Mouse (Mus musculus): ENCODE measurements at regions not wholly inside any gene's neighbourhood (a gene's known extent, or its start where the extent isn't known, plus 50 kb on each side); places are given as distances from the start of the nearest gene placed in this dataset.

- H3K4me1 ChIP-seq (ENCODE audit: control insufficient read depth, insufficient read depth, low read length): no peaks in the 10 kb centered on the region
- TF ChIP-seq CTCF (IDR thresholded peaks at IDR 0.05; ENCODE audit: extremely low read depth, insufficient read depth, low read length): no peak
- TF ChIP-seq POLR2A (IDR thresholded peaks at IDR 0.05; ENCODE audit: extremely low read depth, insufficient read depth, low read length): no peak
- no peak overlapping the region for H3K27ac ChIP-seq (ENCODE audit: insufficient read depth, low read length)
- H3K4me3 ChIP-seq (ENCODE audit: insufficient read depth, low read length): no peak overlapping the region
These were observed 109.5 kb downstream of the Gja1 start for GRCm38 (mm10) chr10:56486584-56486983.

- Histone ChIP-seq H3K4me3 (ENCODE audit: insufficient read depth, low read length) (no peak overlapping the region), H3K4me1 (ENCODE audit: control insufficient read depth, insufficient read depth, low read length) (no peaks in the 10 kb centered on the region), H3K27ac (ENCODE audit: insufficient read depth, low read length) (no peak overlapping the region)
- TF ChIP-seq CTCF (IDR thresholded peaks at IDR 0.05; ENCODE audit: extremely low read depth, insufficient read depth, low read length) (no peak), POLR2A (IDR thresholded peaks at IDR 0.05; ENCODE audit: extremely low read depth, insufficient read depth, low read length) (no peak)
These were observed 116.3 kb downstream of the Gja1 start for GRCm38 (mm10) chr10:56493461-56493860.

GRCm38 (mm10) chr10:56495352-56495751, 118.2 kb downstream of the Gja1 start:
- TF ChIP-seq POLR2A (IDR thresholded peaks at IDR 0.05; ENCODE audit: extremely low read depth, insufficient read depth, low read length): no peak
- no peak for TF ChIP-seq CTCF (IDR thresholded peaks at IDR 0.05; ENCODE audit: extremely low read depth, insufficient read depth, low read length)
- Histone ChIP-seq H3K27ac (ENCODE audit: insufficient read depth, low read length) (no peak overlapping the region), H3K4me1 (ENCODE audit: control insufficient read depth, insufficient read depth, low read length) (no peaks in the 10 kb centered on the region; the same call in 1 of the 2 replicates), H3K4me3 (ENCODE audit: insufficient read depth, low read length) (no peak overlapping the region)

GRCm38 (mm10) chr10:56519041-56519440, 141.9 kb downstream of the Gja1 start:
- Histone ChIP-seq H3K4me1 (ENCODE audit: control insufficient read depth, insufficient read depth, low read length) (no peaks in the 10 kb centered on the region), H3K27ac (ENCODE audit: insufficient read depth, low read length) (no peak overlapping the region), H3K4me3 (ENCODE audit: insufficient read depth, low read length) (no peak overlapping the region)
- TF ChIP-seq POLR2A (IDR thresholded peaks at IDR 0.05; ENCODE audit: extremely low read depth, insufficient read depth, low read length) (no peak), CTCF (IDR thresholded peaks at IDR 0.05; ENCODE audit: extremely low read depth, insufficient read depth, low read length) (no peak)

GRCm38 (mm10) chr10:56525791-56526190, 148.7 kb downstream of the Gja1 start:
- no peak for TF ChIP-seq CTCF (IDR thresholded peaks at IDR 0.05; ENCODE audit: extremely low read depth, insufficient read depth, low read length)
- no peak for TF ChIP-seq POLR2A (IDR thresholded peaks at IDR 0.05; ENCODE audit: extremely low read depth, insufficient read depth, low read length)
- Histone ChIP-seq H3K4me1 (ENCODE audit: control insufficient read depth, insufficient read depth, low read length) (no peaks in the 10 kb centered on the region), H3K27ac (ENCODE audit: insufficient read depth, low read length) (no peak overlapping the region), H3K4me3 (ENCODE audit: insufficient read depth, low read length) (no peak overlapping the region)

- H3K4me1 ChIP-seq (ENCODE audit: control insufficient read depth, insufficient read depth, low read length): peaks cover 2% of the 10 kb centered on the region; the same call in 1 of the 2 replicates
- no peak overlapping the region for H3K27ac ChIP-seq (ENCODE audit: insufficient read depth, low read length)
- TF ChIP-seq POLR2A (IDR thresholded peaks at IDR 0.05; ENCODE audit: extremely low read depth, insufficient read depth, low read length) (no peak), CTCF (IDR thresholded peaks at IDR 0.05; ENCODE audit: extremely low read depth, insufficient read depth, low read length) (no peak)
- no peak overlapping the region for H3K4me3 ChIP-seq (ENCODE audit: insufficient read depth, low read length)
These were observed 160.0 kb downstream of the Gja1 start for GRCm38 (mm10) chr10:56537091-56537490.

GRCm38 (mm10) chr10:56539827-56540511, 162.8 kb downstream of the Gja1 start:
- TF ChIP-seq POLR2A (IDR thresholded peaks at IDR 0.05; ENCODE audit: extremely low read depth, insufficient read depth, low read length) (no peak), CTCF (IDR thresholded peaks at IDR 0.05; ENCODE audit: extremely low read depth, insufficient read depth, low read length) (no peak)
- Histone ChIP-seq H3K27ac (ENCODE audit: insufficient read depth, low read length) (no peak overlapping the region), H3K4me3 (ENCODE audit: insufficient read depth, low read length) (no peak overlapping the region), H3K4me1 (ENCODE audit: control insufficient read depth, insufficient read depth, low read length) (peaks cover 2% of the 10 kb centered on the region; the same call in 1 of the 2 replicates)

- Histone ChIP-seq H3K4me1 (ENCODE audit: control insufficient read depth, insufficient read depth, low read length) (peaks cover 2% of the 10 kb centered on the region; the same call in 1 of the 2 replicates), H3K27ac (ENCODE audit: insufficient read depth, low read length) (no peak overlapping the region), H3K4me3 (ENCODE audit: insufficient read depth, low read length) (no peak overlapping the region)
- TF ChIP-seq CTCF (IDR thresholded peaks at IDR 0.05; ENCODE audit: extremely low read depth, insufficient read depth, low read length): no peak
- TF ChIP-seq POLR2A (IDR thresholded peaks at IDR 0.05; ENCODE audit: extremely low read depth, insufficient read depth, low read length): no peak
These were observed 165.0 kb downstream of the Gja1 start for GRCm38 (mm10) chr10:56542106-56542505.

- H3K4me3 ChIP-seq (ENCODE audit: insufficient read depth, low read length): no peak overlapping the region
- TF ChIP-seq CTCF (IDR thresholded peaks at IDR 0.05; ENCODE audit: extremely low read depth, insufficient read depth, low read length) (no peak), POLR2A (IDR thresholded peaks at IDR 0.05; ENCODE audit: extremely low read depth, insufficient read depth, low read length) (no peak)
- H3K4me1 ChIP-seq (ENCODE audit: control insufficient read depth, insufficient read depth, low read length): no peaks in the 10 kb centered on the region
- H3K27ac ChIP-seq (ENCODE audit: insufficient read depth, low read length): no peak overlapping the region
These were observed 168.9 kb downstream of the Gja1 start for GRCm38 (mm10) chr10:56545989-56546388.

GRCm38 (mm10) chr10:56546824-56547223, 169.7 kb downstream of the Gja1 start:
- Histone ChIP-seq H3K27ac (ENCODE audit: insufficient read depth, low read length) (no peak overlapping the region), H3K4me1 (ENCODE audit: control insufficient read depth, insufficient read depth, low read length) (no peaks in the 10 kb centered on the region), H3K4me3 (ENCODE audit: insufficient read depth, low read length) (no peak overlapping the region)
- TF ChIP-seq POLR2A (IDR thresholded peaks at IDR 0.05; ENCODE audit: extremely low read depth, insufficient read depth, low read length) (no peak), CTCF (IDR thresholded peaks at IDR 0.05; ENCODE audit: extremely low read depth, insufficient read depth, low read length) (no peak)
